Mouse (Mus musculus) thymus, adult 2 months (tissue): ENCODE measurements at regions not wholly inside any gene's neighbourhood (a gene's known extent, or its start where the extent isn't known, plus 50 kb on each side); places are given as distances from the start of the nearest gene placed in this dataset.

ENCODE experiments used
- DNase-seq: peaks from one replicate; pipeline ENCODE4 v3.0.0; 2021
- H3K27ac ChIP-seq: fragments of 200-500 bp; 2 replicates; pipeline ENCODE4 v1.5.1; 2012; ENCODE audit warnings: low read length, control low read depth; ENCODE audit not compliant: control insufficient read depth, insufficient read depth
- H3K27me3 ChIP-seq: fragments of 200-500 bp; 2 replicates; pipeline ENCODE4 v1.6.1; 2012; ENCODE audit warnings: mild to moderate bottlenecking, low read length, moderate library complexity, mixed read lengths; ENCODE audit not compliant: control insufficient read depth, insufficient read depth
- H3K36me3 ChIP-seq: fragments of 200-500 bp; 2 replicates; pipeline ENCODE4 v1.6.1; 2012; ENCODE audit warnings: mild to moderate bottlenecking, low read length, moderate library complexity; ENCODE audit not compliant: control insufficient read depth, insufficient read depth
- H3K4me1 ChIP-seq: fragments of 200-500 bp; replicated peaks from 2 replicates; pipeline ENCODE4 v1.6.1; 2012; ENCODE audit warnings: low read length; ENCODE audit not compliant: control insufficient read depth, insufficient read depth
- H3K4me3 ChIP-seq: fragments of 200-500 bp; 2 replicates; pipeline ENCODE4 v1.5.1; 2012; ENCODE audit warnings: mild to moderate bottlenecking, low read length, control low read depth, moderate library complexity; ENCODE audit not compliant: control insufficient read depth, insufficient read depth
- CTCF ChIP-seq: fragments of 200-500 bp; IDR thresholded peaks from 2 replicates; pipeline ENCODE4 v1.5.1; 2012; ENCODE audit warnings: mild to moderate bottlenecking, control low read depth, low read length, moderate library complexity, borderline replicate concordance; ENCODE audit not compliant: control insufficient read depth, poor library complexity, insufficient read depth; ENCODE audit errors: extremely low read depth
- POLR2A ChIP-seq: fragments of 200-500 bp; IDR thresholded peaks from 2 replicates; pipeline ENCODE4 v1.6.1; 2012; ENCODE audit warnings: mild to moderate bottlenecking, low read length, control low read depth, moderate library complexity; ENCODE audit not compliant: control insufficient read depth, poor library complexity, insufficient read depth; ENCODE audit errors: extremely low read depth
- WGBS: fragments of 180-500 bp; shearing (Covaris S2); methylation state at CpG from one replicate; pipeline ENCODE4 v1.1.7; 2018; 5-methylcytosine and 5-hydroxymethylcytosine counted together

GRCm38 (mm10) chr13:112084484-112085278 is 203.6 kb upstream of the Ankrd55 start:
- TF ChIP-seq POLR2A = no peak
- no peak for TF ChIP-seq CTCF
- DNase-seq = no peak
- H3K4me1 ChIP-seq = peaks cover 6% of the 10 kb centered on the region
- no peaks in the 10 kb centered on the region; the same call in 1 of the 2 replicates for H3K27me3 ChIP-seq
- H3K4me3 ChIP-seq = no peak overlapping the region
- no peaks in the 10 kb centered on the region for H3K36me3 ChIP-seq
- H3K27ac ChIP-seq = no peak overlapping the region
- WGBS = 37% methylated on average over 15 of the region's 15 CpGs

GRCm38 (mm10) chr13:112088312-112088771 is 199.9 kb upstream of the Ankrd55 start:
- DNase-seq = no peak
- WGBS = 89% methylated on average over 5 of the region's 5 CpGs

GRCm38 (mm10) chr13:112090737-112091136 is 197.5 kb upstream of the Ankrd55 start:
- no peak overlapping the region for H3K27ac ChIP-seq
- no peak for DNase-seq
- TF ChIP-seq POLR2A (no peak), CTCF (no peak)

More at GRCm38 (mm10) chr13:112088312-112088771, 199.9 kb upstream of the Ankrd55 start:
- peaks cover 6% of the 10 kb centered on the region for H3K4me1 ChIP-seq
- no peaks in the 10 kb centered on the region for H3K36me3 ChIP-seq
- no peaks in the 10 kb centered on the region for H3K27me3 ChIP-seq
- no peak overlapping the region for H3K27ac ChIP-seq
- H3K4me3 ChIP-seq = no peak overlapping the region
- no peak for TF ChIP-seq CTCF
- no peak for TF ChIP-seq POLR2A

GRCm38 (mm10) chr13:112095595-112096139 is 192.6 kb upstream of the Ankrd55 start:
- Histone ChIP-seq H3K27me3 (no peaks in the 10 kb centered on the region), H3K27ac (no peak overlapping the region), H3K4me3 (no peak overlapping the region), H3K36me3 (no peaks in the 10 kb centered on the region), H3K4me1 (peaks cover 3% of the 10 kb centered on the region)
- WGBS = 93% methylated on average over 10 of the region's 10 CpGs
- DNase-seq = no peak
- TF ChIP-seq POLR2A = no peak
- TF ChIP-seq CTCF = no peak

More at GRCm38 (mm10) chr13:112090737-112091136, 197.5 kb upstream of the Ankrd55 start:
- no peaks in the 10 kb centered on the region for H3K4me1 ChIP-seq
- 92% methylated on average over 8 of the region's 8 CpGs for WGBS
- H3K4me3 ChIP-seq = no peak overlapping the region
- H3K36me3 ChIP-seq = no peaks in the 10 kb centered on the region
- H3K27me3 ChIP-seq = no peaks in the 10 kb centered on the region

- 78% methylated on average over 7 of the region's 7 CpGs for WGBS
- DNase-seq = no peak
- Histone ChIP-seq H3K27ac (no peak overlapping the region), H3K4me3 (no peak overlapping the region), H3K27me3 (no peaks in the 10 kb centered on the region), H3K36me3 (no peaks in the 10 kb centered on the region), H3K4me1 (peaks cover 8% of the 10 kb centered on the region)
- TF ChIP-seq POLR2A (no peak), CTCF (no peak)
These were observed 188.2 kb upstream of the Ankrd55 start for GRCm38 (mm10) chr13:112099953-112100591.

GRCm38 (mm10) chr13:112100592-112101420 is 187.4 kb upstream of the Ankrd55 start:
- peak overlapping the region; percentile 38 for H3K4me3 ChIP-seq
- no peaks in the 10 kb centered on the region for H3K36me3 ChIP-seq
- H3K27ac ChIP-seq = no peak overlapping the region
- no peaks in the 10 kb centered on the region for H3K27me3 ChIP-seq
- TF ChIP-seq CTCF (no peak), POLR2A (no peak)
- 12% methylated on average over 31 of the region's 31 CpGs for WGBS
- H3K4me1 ChIP-seq = peaks cover 8% of the 10 kb centered on the region
- DNase-seq = peak; percentile 45
